Mouse (Mus musculus): ENCODE data around the gene Adamtsl1. TPM values are rescaled to one million over a fixed set of nuclear protein-coding genes. Genes with fewer than 3 reads are reported as not detected.

The Adamtsl1 gene
- polyA plus RNA-seq, 1 experiment from 2014 or later, result 3.1 TPM

DNA sequence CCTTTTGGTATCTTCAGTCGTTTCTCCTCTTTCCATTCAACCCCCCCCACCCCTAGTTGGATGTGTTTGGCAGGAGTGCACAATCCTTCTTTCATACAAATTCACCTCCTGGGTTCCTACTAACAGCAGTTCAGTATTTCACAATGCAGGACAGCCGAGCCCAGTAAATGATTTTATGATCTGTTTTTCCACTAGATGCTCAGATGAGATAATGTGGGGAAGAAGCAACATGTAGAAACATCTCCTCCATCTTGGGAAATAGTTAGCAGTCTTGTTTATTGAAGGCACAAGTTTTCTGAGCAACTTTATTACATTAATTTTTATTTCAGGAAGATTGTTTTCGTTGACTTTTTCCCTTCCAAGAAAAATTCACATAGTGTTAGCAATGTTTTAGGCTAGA lies 40.7 kb downstream of the Adamtsl1 start:
- Histone ChIP-seq H3K36me3 (ENCODE audit: control insufficient read depth, insufficient read depth) (no peaks in the 10 kb centered on the region), H3K4me3 (ENCODE audit: low read depth, low read length) (no peak overlapping the region), H3K4me1 (replicated peaks; ENCODE audit: control insufficient read depth, insufficient read depth, low read length) (no peaks in the 10 kb centered on the region), H3K27me3 (replicated peaks; ENCODE audit: control insufficient read depth, insufficient read depth, low read length) (no peaks in the 10 kb centered on the region), H3K4me2 (replicated peaks; ENCODE audit: low read depth) (no peak overlapping the region), H3K9me3 (ENCODE audit: control insufficient read depth) (no peaks in the 10 kb centered on the region), H3K27ac (ENCODE audit: low read depth, low read length) (no peak overlapping the region), H3K9ac (ENCODE audit: low read depth, low read length) (no peak overlapping the region)
- ATAC-seq, result no peak
- 47% methylated on average over 3 of the region's 3 CpGs for WGBS
- TF ChIP-seq CTCF (IDR thresholded peaks at IDR 0.05; ENCODE audit: low read depth), result no peak

DNA sequence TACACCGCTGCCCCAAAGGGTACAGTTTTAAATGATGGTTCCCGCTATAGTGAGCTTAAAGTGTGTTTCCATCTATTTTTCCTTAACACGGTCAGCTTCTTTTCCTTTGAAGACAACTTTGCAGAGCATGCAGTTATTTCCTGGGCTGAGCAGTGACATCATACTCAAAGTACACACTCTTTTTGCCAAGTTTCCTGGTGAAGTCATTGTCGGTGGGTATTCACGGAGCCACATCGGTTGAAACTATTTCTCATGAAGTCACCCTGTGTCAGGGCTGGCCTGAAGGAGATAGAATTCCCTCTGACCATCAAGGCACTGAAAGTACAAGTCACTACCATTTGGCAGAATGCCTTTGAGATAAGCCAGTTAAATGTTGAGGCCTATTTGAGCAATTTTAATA lies 45.8 kb downstream of the Adamtsl1 start:
- no peak for ATAC-seq
- TF ChIP-seq CTCF (IDR thresholded peaks at IDR 0.05; ENCODE audit: low read depth), result no peak
- Histone ChIP-seq H3K4me2 (replicated peaks; ENCODE audit: low read depth) (no peak overlapping the region), H3K9me3 (ENCODE audit: control insufficient read depth) (no peaks in the 10 kb centered on the region), H3K27ac (ENCODE audit: low read depth, low read length) (no peak overlapping the region), H3K4me3 (ENCODE audit: low read depth, low read length) (no peak overlapping the region), H3K9ac (ENCODE audit: low read depth, low read length) (no peak overlapping the region), H3K36me3 (ENCODE audit: control insufficient read depth, insufficient read depth) (no peaks in the 10 kb centered on the region), H3K4me1 (replicated peaks; ENCODE audit: control insufficient read depth, insufficient read depth, low read length) (no peaks in the 10 kb centered on the region), H3K27me3 (replicated peaks; ENCODE audit: control insufficient read depth, insufficient read depth, low read length) (no peaks in the 10 kb centered on the region)
- 81% methylated on average over 6 of the region's 6 CpGs for WGBS

DNA sequence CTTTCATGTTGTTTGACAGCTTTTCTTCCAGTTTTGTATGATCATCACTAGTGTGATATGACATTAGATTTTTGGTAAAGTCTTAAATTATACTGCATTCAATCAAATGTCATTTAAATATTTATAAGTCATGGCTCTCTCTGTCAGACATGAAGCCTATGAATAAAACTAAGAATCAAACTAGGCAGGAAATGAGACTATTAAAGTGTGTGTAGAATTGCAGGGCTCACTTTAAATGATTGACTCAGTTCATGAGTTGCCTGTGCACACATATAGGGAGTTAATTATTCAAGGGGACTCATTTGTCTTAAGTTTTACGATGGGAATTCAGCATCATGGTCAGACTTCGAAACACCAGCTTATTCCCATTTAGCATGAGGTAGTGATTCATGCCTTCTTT lies 71.5 kb downstream of the Adamtsl1 start:
- no peaks in the 10 kb centered on the region for H3K9me3 ChIP-seq (ENCODE audit: control insufficient read depth)
- H3K27me3 ChIP-seq (replicated peaks; ENCODE audit: control insufficient read depth, insufficient read depth, low read length), result no peaks in the 10 kb centered on the region
- H3K9ac ChIP-seq (ENCODE audit: low read depth, low read length), result no peak overlapping the region
- H3K36me3 ChIP-seq (ENCODE audit: control insufficient read depth, insufficient read depth), result no peaks in the 10 kb centered on the region
- TF ChIP-seq CTCF (IDR thresholded peaks at IDR 0.05; ENCODE audit: low read depth), result no peak
- no peak for ATAC-seq
- 80% methylated on average over 2 of the region's 2 CpGs for WGBS
- H3K27ac ChIP-seq (ENCODE audit: low read depth, low read length), result no peak overlapping the region
- no peaks in the 10 kb centered on the region for H3K4me1 ChIP-seq (replicated peaks; ENCODE audit: control insufficient read depth, insufficient read depth, low read length)
- H3K4me2 ChIP-seq (replicated peaks; ENCODE audit: low read depth), result no peak overlapping the region
- H3K4me3 ChIP-seq (ENCODE audit: low read depth, low read length), result no peak overlapping the region

DNA sequence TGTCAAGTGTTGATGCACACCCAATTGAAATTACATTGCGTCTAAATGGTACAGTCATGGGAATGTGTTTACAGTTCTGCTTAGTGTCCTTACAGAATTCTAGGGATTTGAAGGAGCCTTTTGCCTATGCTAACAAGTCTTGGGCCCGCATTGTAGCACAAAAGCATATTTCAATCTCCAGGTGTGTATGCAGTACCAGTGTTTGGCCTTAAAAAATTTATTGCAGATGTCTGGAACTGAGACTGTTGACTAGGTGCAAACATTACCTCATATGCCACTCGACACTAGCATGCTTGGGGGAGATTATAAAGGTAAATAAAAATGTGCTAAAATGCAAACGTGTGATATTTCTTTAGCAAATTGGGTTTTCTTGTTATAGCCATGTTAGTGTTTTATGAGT lies 75.0 kb downstream of the Adamtsl1 start:
- no peaks in the 10 kb centered on the region for H3K36me3 ChIP-seq (ENCODE audit: control insufficient read depth, insufficient read depth)
- no peak overlapping the region for H3K4me3 ChIP-seq (ENCODE audit: low read depth, low read length)
- H3K4me1 ChIP-seq (replicated peaks; ENCODE audit: control insufficient read depth, insufficient read depth, low read length), result no peaks in the 10 kb centered on the region
- H3K9ac ChIP-seq (ENCODE audit: low read depth, low read length), result no peak overlapping the region
- no peak for TF ChIP-seq CTCF (IDR thresholded peaks at IDR 0.05; ENCODE audit: low read depth)
- H3K4me2 ChIP-seq (replicated peaks; ENCODE audit: low read depth), result no peak overlapping the region
- no peak overlapping the region for H3K27ac ChIP-seq (ENCODE audit: low read depth, low read length)
- no peak for ATAC-seq
- WGBS, result 46% methylated on average over 4 of the region's 4 CpGs
- H3K27me3 ChIP-seq (replicated peaks; ENCODE audit: control insufficient read depth, insufficient read depth, low read length), result no peaks in the 10 kb centered on the region
- H3K9me3 ChIP-seq (ENCODE audit: control insufficient read depth), result no peaks in the 10 kb centered on the region

DNA sequence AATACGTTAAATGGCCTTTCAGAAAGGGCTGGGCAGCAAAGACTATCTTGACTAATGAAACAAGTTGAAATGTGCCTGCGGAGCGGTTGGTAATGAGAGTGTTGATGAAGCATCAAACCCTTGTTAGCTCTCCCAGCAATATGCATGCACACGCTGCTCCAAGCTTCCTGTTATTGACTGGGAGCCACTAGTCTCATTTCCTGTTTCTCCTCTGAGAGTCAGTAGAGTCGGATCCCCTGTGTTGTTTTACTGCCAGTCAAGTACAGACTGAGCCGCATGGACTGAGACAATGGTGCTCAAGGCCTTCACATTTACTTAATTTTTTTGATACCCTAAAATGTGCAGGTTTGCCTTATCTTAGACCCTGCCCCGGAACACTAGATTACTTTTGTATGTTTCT lies 77.1 kb downstream of the Adamtsl1 start:
- no peak for ATAC-seq
- Histone ChIP-seq H3K36me3 (ENCODE audit: control insufficient read depth, insufficient read depth) (no peaks in the 10 kb centered on the region), H3K27me3 (replicated peaks; ENCODE audit: control insufficient read depth, insufficient read depth, low read length) (no peaks in the 10 kb centered on the region), H3K4me1 (replicated peaks; ENCODE audit: control insufficient read depth, insufficient read depth, low read length) (no peaks in the 10 kb centered on the region), H3K9ac (ENCODE audit: low read depth, low read length) (no peak overlapping the region), H3K9me3 (ENCODE audit: control insufficient read depth) (no peaks in the 10 kb centered on the region), H3K4me2 (replicated peaks; ENCODE audit: low read depth) (no peak overlapping the region), H3K27ac (ENCODE audit: low read depth, low read length) (no peak overlapping the region), H3K4me3 (ENCODE audit: low read depth, low read length) (no peak overlapping the region)
- 67% methylated on average over 7 of the region's 7 CpGs for WGBS
- no peak for TF ChIP-seq CTCF (IDR thresholded peaks at IDR 0.05; ENCODE audit: low read depth)

DNA sequence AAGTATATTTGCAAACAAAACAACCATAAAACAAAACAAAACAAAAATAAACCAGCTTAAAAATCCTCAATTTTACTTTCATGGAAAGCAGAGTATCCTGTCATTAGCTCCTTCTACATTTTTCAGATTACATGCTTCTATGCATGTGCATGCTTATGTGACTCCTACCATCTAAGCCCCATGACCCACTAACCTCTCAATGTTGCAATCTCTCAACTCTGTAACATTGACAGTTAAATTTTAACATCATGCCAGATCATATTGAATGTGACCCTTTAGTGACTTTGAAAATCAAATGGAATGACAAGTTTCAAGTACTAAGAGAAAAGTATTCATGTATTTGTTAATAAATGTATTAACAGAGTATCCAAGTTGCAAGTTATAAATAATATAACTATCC lies 80.2 kb downstream of the Adamtsl1 start:
- no peak for ATAC-seq

DNA sequence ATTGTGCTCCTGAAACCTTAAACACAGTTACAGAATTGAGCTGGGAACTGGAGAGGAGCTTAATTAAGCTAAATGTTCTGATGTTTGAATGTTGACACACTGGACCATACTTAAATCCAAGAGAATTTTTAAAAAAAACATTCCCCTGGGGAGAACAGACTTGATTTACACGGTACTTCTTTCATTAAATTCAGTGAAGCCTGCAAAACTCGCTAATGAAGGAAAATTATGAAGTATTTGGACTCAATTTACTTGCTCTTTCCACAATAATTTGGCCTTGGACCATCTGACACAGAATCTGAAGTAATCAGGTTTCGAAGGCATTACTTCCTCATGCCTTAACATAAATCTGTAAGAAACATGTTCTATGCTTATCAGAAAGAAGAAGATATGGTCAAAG lies 99.4 kb downstream of the Adamtsl1 start:
- Histone ChIP-seq H3K27ac (ENCODE audit: low read depth, low read length) (no peak overlapping the region), H3K4me1 (replicated peaks; ENCODE audit: control insufficient read depth, insufficient read depth, low read length) (no peaks in the 10 kb centered on the region), H3K27me3 (replicated peaks; ENCODE audit: control insufficient read depth, insufficient read depth, low read length) (no peaks in the 10 kb centered on the region), H3K9me3 (ENCODE audit: control insufficient read depth) (no peaks in the 10 kb centered on the region), H3K9ac (ENCODE audit: low read depth, low read length) (no peak overlapping the region), H3K4me2 (replicated peaks; ENCODE audit: low read depth) (no peak overlapping the region), H3K36me3 (ENCODE audit: control insufficient read depth, insufficient read depth) (no peaks in the 10 kb centered on the region), H3K4me3 (ENCODE audit: low read depth, low read length) (no peak overlapping the region)
- TF ChIP-seq CTCF (IDR thresholded peaks at IDR 0.05; ENCODE audit: low read depth), result no peak
- 72% methylated on average over 3 of the region's 3 CpGs for WGBS
- ATAC-seq, result no peak

More for the DNA sequence above, 80.2 kb downstream of the Adamtsl1 start:
- H3K27ac ChIP-seq (ENCODE audit: low read depth, low read length), result no peak overlapping the region
- H3K27me3 ChIP-seq (replicated peaks; ENCODE audit: control insufficient read depth, insufficient read depth, low read length), result no peaks in the 10 kb centered on the region
- H3K36me3 ChIP-seq (ENCODE audit: control insufficient read depth, insufficient read depth), result no peaks in the 10 kb centered on the region
- H3K4me2 ChIP-seq (replicated peaks; ENCODE audit: low read depth), result no peak overlapping the region
- TF ChIP-seq CTCF (IDR thresholded peaks at IDR 0.05; ENCODE audit: low read depth), result no peak
- no peaks in the 10 kb centered on the region for H3K4me1 ChIP-seq (replicated peaks; ENCODE audit: control insufficient read depth, insufficient read depth, low read length)
- H3K9ac ChIP-seq (ENCODE audit: low read depth, low read length), result no peak overlapping the region
- no peak overlapping the region for H3K4me3 ChIP-seq (ENCODE audit: low read depth, low read length)
- H3K9me3 ChIP-seq (ENCODE audit: control insufficient read depth), result no peaks in the 10 kb centered on the region

All from intestine, postnatal 0 days (tissue).